Mouse (Mus musculus): ENCODE results near the gene Wrap73.

- TF ChIP-seq CTCF (IDR thresholded peaks at IDR 0.05; ENCODE audit: borderline replicate concordance, insufficient read depth, low read length) (no peak), POLR2A (IDR thresholded peaks at IDR 0.05; ENCODE audit: low read depth, low read length) (no peak)
Observed at GRCm38 (mm10) chr4:154106497-154107061, 35.6 kb upstream of the Wrap73 start.
